Mouse (Mus musculus) adrenal gland, postnatal 10 days (tissue): ENCODE results near the gene Kcnb1. TPM values are rescaled to one million over a fixed set of nuclear protein-coding genes. Genes with fewer than 3 reads are reported as not detected.

ENCODE experiments used
- DNase-seq: peaks from one replicate; pipeline ENCODE4 v3.0.0; 2021; ENCODE audit warnings: mixed read lengths
- total RNA-seq, 2 experiments: library from RNA; stranded (reverse); gene quantifications; 2 replicates each; pipeline ENCODE4 v1.2.3; 2021

Gene Kcnb1
- total RNA-seq, 2 experiments from 2014 or later = 20.8 to 27.7 TPM

DNA sequence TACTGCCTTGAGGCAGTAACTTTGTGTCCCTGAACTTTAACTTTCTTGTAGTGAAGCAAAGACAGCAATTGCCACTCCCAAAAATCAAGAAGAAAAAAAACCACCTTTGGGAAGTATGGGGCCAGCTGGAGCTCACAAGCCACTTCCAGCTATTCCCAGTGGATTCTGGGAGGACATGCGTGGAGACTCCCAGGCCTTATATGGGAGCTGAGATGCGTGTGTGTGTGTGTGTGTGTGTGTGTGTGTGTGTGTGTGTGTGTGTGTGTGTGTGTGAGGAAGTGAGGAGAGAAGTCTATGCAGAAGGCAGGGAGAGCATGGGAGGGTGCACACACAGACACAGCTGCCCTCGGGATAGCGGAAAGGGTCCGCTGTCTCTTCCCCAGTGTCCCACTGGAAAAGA, 62.6 kb downstream of the Kcnb1 start:
- no peak for DNase-seq

DNA sequence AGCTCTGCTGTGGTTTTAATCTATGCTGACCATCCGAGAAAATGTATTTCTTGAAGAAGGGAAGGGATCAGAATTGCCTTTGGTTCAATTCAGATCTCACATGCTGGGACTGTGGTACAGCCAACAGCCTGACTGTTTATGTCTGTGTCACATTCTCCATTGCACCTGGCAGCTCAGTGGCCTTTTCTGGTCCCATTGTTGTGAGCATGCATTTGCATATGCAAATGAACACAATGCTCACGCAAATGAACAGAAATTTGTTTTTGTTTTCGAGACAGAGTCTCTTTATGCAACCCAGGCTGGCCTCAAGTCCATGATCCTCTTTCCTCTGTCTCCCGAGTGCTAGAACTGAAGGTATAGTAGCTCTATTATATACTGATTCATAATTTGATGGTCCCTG, 64.2 kb downstream of the Kcnb1 start:
- no peak for DNase-seq

DNA sequence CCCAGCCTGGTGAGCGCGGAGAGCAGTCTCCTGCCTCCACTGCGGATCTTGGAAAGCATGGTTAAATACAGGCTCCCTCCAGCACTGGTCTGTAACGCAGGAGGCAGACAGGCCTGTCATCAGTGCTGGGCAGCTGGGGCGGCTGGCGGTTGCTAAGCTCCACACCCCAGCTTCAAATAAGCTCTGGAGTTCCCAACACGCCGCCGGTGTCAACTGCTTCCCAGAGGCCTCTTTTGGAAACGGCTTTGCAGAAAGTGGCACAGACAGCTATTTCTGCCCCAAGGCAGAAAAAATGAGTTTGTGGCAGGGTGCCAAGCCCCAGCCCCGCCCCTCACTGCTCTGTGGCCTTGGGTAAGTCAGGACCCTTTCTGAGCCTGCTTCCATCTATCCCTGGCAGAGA, 66.0 kb downstream of the Kcnb1 start:
- peak; percentile 77 for DNase-seq

DNA sequence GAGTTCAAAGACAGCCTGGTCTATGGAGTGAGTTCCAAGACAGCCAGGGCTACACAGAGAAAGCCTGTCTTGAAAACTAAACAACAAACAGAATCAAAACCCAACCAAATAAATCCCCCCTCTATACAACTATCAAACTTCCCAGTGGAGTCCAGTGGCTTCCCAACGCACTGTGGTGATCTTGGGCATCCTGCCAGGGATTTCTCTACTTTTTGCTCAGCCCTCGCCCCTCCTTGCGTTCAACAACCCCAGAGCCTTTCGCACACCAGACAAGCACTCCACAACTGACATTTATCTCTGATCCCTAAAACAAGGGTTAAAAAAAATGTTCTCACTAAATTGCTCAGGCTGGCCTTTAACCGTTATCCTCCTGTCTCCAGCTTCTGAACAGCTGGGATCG, 67.2 kb downstream of the Kcnb1 start:
- DNase-seq = no peak

DNA sequence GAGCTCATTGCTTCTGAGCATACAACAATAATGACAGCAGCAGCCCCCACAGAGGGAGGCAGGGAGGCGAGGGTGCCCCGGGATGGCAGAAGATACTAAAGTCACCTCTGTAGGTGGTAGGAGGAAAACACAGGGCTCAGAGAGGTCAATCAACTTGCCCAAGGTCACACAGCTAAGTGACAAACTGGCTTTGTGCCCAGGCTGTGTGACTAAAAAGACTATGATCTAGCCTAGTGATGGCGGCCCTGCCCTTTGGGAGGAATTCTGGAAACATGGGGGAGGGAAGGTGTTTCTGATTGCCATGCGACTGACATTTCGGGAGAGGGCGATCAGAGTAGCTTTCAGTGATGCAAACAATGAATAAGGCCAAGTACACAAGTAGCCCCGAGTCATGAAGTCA, 68.0 kb downstream of the Kcnb1 start:
- DNase-seq = peak; percentile 56

DNA sequence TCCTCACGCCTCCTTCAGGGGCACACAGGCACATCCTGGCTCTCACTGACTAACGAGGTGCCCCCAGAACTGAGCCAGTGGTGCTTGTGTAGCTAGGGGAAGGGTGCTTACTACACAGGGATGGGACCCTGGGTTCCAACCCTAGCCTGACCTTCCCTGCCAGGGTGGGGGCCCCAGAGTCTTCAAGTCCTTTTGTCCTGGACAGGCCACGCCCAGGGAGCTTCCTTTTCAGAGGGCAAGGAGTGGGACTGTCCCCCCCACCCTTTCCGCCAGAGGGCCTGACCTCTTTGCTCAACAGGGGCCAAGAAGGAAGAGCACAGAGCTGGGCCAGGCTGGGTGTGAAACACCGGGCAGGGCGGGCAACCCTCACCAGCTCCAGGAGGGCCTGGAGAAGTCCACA, 68.7 kb downstream of the Kcnb1 start:
- peak; percentile 51 for DNase-seq

DNA sequence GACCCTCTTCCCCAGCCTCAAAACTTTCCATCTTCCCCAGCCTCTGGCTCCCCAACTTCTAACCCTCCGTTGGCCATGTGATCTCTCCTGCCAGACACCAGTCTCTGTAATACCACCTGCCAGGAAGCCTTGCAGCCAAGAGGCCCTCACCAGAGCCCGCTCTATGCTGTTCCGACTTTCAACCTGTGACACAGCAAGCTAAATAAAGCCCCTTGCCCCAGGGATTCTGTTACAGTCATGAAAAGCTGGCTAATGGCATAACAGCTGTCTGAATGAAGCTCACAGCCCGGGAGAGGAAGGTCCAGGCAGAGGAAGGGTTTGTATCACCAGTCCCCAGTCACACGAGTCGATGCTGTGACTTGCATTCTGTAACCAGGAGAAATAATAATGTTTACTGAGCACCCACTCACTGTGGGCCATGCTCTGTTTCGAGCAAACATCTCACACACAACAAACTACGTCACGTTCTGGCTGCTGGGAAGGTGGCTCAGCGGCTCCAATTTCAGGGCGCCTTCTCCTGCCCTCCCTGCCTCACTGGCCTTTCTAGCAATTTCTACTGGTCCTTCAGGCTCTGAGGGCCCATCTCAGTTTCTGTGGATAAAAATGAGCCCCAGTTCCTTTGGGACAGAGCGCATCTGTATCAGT, 69.6 kb downstream of the Kcnb1 start:
- no peak for DNase-seq

DNA sequence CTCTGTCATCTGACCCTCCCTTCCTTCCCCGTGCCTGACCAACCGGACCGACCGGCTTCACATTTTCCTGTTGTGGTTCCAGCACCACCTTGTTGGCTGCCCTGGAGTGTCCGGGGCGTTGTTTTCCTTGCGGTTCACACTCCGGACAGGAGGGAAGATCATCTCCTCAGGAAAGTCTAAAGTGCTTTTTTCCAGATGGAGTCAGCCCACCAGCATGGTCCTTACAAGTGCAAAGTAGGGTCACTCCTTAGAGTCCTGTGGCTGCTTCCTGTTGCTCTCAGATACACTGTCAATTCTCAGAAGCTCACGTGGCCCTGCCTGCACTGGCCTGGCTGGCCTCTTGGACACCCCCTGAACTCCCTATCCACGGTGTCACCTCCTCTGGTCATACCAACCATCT, 71.9 kb downstream of the Kcnb1 start:
- DNase-seq = peak; percentile 28

DNA sequence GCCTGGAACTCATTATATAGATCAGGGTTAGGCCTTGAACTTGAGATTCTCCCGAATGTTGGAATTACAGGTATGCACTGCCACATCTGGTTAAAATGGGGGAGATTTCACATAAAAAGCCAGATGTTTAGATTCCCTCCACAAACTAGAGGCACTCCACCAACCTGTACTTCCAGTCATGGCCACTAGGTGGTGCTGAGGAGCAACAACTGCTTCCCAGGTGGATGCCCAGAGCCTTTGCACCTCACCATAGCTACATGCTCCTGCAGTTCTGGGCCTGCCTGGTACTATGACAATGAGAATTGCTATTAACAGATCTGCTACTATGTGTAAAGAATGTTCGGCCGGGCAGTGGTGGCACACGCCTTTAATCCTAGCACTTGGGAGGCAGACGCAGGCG, 77.2 kb downstream of the Kcnb1 start:
- DNase-seq = peak; percentile 93

DNA sequence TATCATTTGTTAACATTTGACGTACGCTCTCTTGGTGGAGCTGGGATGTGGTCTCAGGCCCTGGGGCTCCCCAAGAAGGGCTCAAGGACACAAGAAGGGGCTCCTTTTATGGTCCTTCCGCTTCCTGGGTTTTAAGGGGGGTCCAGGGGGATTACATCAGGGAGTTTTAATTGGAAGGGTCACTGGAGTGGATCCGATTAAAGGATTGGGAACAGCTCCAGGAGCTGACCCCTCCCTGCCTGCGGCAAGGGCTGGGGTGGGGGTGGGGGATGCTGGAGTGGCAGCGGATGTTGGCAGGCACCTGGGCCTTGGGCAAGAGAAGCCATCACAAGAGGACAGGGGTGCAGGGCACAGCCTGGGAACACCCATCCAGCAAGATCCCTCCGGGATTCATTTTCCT, 77.7 kb downstream of the Kcnb1 start:
- DNase-seq = no peak

DNA sequence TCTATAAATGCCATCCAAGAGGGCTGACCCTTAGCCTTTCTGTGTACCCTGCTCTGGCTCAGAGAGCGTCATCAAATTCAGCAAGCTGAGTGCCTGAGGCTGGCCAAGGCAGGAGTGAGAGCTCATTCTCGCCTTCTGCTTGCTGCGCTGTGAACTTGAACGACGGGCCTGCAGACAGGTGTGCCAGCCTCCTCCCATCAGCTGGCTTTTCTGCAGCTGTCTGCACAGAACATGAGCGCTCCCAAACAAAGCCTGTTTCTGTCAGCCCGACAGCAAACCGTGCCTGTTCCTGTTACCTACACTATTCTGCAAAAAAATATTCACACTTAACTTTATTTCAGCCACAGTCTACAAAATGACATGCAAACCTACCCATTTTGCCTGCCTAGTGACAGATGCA, 80.4 kb downstream of the Kcnb1 start:
- no peak for DNase-seq

DNA sequence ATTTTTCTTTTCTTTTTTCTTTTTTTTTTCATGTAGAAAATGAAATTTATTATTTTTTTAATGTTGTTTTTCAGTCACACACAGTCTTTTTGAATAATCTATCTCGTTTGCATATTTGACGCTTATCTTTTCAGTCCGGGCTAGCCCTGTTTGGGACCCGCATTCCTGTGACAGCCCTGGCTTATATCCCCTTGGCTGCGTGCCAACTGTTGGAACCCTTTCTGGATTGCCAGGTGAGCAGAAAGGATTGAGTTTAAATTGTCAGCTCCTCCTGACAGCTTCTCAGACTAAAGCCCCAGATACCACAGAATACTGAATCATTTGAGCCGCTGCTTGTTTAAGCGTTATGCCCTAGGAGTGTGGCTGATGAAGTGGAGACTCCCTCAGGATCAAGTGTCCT, 86.4 kb downstream of the Kcnb1 start:
- no peak for DNase-seq

DNA sequence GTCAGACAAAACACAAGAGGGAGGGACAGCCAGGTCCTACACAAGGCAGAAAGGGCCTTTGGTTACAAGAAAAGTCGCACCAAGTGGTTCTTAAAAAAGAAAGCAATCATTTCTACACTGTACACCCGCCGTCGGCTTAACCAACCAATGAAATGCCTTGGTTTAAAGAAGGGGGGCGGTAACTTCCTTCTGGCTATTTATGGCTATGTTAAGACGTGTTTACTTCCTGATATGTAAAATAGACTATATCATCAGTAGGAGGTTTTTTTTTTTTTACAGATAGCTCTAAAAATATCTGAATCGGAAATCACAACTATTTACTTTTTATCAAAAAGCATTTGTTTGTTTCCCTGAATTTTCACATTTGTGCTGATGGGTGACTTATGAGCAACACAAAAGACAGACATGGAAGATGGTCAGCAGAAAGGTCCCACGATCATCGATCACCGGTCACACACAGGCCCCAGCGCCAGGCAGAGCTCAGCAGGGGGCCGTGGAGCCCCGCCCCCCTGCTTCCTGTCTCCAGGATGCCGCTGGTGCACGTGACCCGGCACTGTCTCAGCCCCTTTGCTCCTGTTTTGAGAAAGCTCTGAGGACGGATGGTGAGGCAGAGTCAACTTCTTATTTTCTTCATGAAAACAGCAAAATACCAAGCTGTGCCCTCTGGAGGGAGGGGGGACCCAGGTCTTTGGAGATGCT, 88.1 kb downstream of the Kcnb1 start:
- DNase-seq = peak; percentile 52

DNA sequence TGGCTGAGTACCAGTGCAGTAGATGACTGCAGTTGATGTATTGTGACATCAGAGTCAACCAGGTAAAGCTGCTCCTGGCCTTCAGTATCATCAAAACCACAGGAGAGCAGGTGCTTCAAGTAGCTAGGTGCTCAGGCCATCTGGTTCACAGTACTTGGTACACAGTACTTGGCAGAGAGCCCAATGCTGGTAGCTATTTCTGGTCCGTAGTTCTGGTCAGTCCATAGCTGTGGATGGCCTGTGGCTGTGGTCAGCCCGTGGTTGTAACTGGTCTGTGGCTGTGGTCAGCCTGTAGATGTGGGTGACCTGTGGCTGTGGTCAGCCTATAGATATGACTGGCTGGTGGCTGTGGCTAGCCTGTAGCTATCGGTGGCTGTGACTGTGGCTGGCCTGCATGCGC, 95.3 kb downstream of the Kcnb1 start:
- DNase-seq = no peak

DNA sequence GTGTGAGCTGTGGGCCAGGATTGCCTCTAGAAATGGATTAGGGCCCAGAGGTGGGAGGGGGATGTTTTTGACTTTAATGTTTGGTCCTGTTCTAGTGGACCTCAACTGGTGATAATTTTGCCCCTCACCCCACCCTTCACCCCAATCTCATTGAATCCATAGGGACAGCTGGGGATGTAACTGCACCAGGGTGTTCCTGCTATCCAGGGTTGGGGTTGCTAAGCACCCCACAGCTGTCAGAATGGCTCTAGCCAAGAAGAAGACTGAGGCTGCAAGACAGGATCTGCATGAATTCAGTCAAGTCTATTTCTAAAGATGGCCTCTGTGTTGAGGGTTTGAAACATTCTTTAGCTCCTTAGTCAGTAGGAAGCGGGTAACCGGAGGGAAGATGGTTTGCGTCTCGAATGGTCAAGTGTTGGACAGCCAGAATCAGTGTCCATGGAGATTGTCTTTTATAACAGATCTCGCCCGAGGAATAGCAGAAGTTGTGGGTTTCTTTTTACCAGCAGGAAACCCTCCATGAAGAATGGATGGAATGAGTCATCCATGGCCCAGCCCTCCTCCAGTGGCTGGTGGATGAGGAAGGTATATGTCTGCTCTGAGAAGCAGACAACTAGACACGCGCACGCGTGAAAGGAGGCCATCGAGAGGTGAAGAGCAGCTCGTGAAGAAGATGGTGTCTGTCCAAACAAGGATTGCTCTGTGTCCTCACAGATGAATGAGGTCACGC, 96.6 kb downstream of the Kcnb1 start:
- no peak for DNase-seq

DNA sequence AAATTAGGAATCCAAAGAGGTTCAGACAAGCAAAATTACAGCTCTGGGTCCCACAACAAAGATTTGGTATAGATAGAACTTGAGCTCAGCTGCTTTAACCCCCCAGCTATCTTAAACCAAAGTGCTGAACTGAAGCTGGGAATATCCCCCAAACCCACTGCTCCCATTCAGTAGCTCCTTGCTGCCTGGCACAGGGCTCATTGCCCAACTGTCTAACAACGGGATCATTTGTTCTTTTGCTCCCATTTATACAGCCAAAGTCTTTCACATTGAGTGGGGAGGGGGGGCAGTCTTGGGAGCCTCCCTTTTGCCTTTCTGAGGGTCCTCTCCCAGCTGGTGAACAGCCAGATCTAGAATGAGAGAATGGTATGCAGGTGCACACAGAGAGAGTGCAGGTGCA, 99.7 kb downstream of the Kcnb1 start:
- DNase-seq = no peak

DNA sequence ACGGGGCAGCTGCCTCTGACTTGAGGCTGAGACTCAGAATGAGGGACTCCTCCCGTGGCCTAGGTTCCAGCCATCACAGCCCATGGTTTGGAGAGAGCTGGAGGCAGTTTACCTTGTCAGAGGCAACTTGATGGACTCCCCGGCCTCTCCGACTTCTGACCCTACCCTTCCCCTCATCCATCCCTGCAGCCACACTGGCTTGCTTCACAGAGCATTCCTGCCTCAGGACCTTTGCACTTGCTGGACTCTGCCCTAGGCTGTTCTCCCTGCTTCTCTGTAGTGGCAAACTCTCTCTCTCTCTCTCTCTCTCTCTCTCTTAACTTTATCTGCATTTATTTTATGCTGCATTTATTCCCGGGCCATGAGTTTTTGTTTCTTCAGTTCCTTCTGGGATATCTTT, 103.1 kb downstream of the Kcnb1 start:
- no peak for DNase-seq

DNA sequence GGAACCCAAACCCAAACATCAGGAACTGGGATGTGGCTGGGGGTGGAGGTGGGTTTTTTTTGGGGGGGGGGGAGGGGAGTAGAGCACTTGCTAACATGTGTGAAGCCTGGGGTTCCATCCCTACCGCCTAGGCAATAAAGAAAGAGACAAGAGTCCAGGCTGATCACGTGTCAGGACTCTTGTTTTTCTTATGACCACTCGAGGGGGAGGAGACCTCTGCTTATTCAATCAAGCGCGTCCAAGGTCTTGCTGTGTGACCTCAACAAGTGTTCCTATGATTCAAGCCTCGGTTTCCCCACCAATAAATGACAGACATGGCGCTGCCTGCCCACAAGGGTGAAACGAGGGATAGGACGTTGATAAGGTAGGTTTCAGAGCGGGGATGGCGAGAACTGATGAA, 103.9 kb downstream of the Kcnb1 start:
- no peak for DNase-seq

DNA sequence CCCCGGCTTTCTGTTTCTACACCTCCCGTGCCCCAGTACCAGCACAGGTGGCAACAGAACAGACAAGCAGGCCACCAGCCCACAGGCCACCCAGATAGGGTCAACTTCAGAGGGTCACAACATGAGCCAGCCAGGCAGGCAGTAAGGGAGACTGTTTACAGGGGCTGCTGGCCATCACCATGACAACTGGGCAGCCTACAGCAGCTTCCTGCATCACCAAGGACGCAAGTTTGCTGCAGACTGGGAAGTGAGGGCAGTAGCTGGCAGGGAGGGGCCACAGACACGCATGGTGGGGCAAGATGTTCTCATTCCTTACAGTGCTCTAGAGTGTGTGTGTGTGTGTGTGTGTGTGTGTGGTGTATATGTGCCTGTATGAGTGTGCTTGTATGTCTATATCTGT, 108.3 kb downstream of the Kcnb1 start:
- DNase-seq = no peak

DNA sequence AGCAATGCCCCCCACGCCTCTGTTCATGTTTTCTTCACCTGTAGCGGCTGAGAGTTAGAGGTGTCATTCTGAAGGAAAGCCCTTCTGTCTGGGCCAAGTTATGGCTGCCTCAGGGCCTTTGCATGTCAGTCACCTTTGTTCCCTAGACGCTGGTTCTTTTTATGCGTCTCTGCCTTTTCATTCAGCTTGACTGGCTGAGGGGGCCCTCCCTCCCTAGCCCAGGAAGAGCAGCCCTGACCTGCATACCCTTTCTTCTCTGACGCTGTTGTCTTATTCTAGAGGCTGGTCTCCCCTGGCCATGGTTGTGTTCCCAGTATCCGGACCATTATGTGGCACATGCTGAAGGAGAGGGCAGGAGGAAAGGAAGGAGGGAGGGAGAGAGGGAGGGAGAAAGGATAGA, 108.8 kb downstream of the Kcnb1 start:
- DNase-seq = no peak

DNA sequence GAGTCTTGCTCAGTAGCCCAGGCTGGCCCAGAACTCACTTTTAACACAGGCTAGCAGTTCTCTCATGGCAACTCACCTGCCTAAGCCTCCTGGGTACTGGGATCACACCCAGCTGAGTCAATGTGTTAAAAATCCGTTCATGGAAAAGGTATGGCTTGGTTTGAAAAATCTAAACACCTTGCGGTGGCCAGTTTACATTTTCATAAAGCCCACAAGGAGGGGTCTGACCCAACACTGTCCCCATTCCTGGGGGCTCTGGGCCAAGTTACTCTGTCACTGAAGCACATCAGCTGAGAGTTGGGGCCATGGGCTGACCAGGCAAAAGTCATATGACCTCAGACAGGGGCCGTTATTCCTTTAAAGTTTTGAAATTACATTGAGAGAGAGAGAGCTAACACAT, 109.6 kb downstream of the Kcnb1 start:
- DNase-seq = no peak

DNA sequence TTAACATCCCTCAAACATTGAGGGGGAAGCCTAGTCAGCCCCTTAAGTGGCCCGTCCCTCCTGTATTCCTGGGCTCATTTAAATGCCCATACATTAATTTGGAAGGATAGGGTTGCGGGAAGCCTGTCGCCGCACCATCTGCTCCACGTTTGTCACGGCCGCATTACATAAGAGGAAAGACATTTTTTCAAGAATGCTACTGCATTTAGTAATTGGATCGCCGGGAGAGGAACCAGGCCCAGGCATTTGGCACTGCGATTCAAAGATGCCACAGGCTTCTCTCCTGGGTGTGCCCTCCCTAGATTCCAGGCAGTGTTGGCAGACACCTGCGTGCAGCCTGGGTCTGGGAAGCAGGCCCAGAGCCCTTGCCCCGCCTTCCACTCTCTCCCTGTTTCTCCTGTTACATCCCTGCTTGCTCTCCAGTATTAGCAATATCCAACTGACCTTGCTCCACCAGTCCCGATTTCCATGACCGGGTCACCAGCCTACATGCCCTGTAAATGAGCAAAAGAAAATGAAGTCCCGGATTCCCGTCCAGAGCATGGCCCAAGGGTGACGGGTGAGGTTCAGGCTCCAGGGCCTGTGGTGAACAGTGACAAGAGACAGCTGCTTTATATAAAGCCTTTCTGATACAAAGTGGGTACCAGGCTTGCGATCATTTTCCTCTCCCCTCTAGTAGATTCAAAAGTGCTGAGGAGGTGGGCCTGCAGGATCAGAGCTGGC, 110.3 kb downstream of the Kcnb1 start:
- peak; percentile 40 for DNase-seq

DNA sequence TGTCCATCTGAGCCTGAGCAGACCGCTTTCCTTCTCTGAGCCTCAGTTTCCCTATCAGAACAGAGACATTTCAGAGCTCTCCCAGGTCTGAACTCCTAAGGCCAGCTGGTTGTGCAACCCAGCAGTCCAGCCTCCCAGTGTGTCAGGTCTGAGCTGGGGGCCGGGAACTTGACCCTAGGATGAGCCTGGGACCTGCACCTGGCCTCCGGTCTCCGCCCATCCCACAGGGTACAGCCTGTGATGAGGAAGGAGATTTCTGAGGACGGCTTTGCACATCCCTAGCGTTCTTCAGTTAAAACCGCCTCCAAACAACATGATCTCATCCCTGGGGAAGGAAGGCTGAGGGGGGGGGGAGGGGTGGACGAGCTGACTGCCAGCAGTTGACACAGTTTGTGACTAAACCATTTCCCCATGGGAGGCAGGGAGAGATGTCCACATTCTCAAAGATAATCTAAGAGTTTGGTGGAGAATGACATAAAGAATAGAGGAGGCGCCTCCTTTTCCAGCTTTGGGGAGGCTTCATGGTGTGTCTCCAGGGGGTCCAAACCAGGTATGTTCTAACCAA, 110.9 kb downstream of the Kcnb1 start:
- no peak for DNase-seq
